Mouse (Mus musculus) erythroblast, adult 5-6 weeks (primary cell): ENCODE measurements around the gene Gm3500. TPM values are rescaled to one million over a fixed set of nuclear protein-coding genes. Genes with fewer than 3 reads are reported as not detected.
"Not testable (repeated sequence)": the region's sequence is repeated elsewhere in the genome, so short reads cannot be mapped to it uniquely, and the experiment has no call there.

Experiments used
- ATAC-seq: replicated peaks from 2 replicates; pipeline ENCODE4 v1.8.0; 2016; ENCODE audit warnings: moderate number of reproducible peaks, mild to moderate bottlenecking, moderate TSS enrichment, inconsistent platforms; ENCODE audit not compliant: poor library complexity, low FRiP score, severe bottlenecking
- total RNA-seq, 2 experiments: library from RNA; stranded (forward) in 1 of 2; stranded (reverse) in 1 of 2; fragments of 150-400 nt in 1 of 2; fragments of 200-764, 138-1000 nt in 1 of 2; gene quantifications; 2 replicates each; pipeline versions ENCODE4 v1.2.3 to v1.2.4; 2015 to 2017; ENCODE audit warnings: low replicate concordance in 2 of 2

Gene Gm3500
- total RNA-seq (2015; ENCODE audit: low replicate concordance), result not detected in 2 replicates
- total RNA-seq (2017; ENCODE audit: low replicate concordance), result not detected in 2 replicates

DNA sequence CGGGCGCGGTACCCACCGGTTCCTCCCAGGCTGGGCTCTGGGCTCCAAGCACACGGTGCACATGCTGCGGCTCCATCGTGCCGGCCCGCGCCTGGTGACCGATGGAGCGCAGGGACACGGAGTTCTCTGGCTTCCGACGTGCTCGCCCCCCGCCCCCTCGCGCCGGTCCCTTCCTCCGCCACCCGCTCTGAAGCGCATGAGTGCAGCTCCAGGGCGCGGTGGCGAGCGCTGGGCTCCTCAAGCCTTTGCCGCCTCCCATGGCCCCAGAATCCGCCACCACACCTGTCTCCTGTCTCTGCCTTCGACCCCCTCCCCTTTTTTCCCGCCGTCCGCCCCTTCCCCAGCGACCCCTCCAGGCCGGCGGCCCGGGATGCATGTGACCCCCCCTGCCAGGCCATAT, at the start of gene Gm3500:
TSS of gene Gm3500 (minus strand) at position 101 of the 400 bp plus-strand sequence.
- ATAC-seq, result not testable (repeated sequence)

DNA sequence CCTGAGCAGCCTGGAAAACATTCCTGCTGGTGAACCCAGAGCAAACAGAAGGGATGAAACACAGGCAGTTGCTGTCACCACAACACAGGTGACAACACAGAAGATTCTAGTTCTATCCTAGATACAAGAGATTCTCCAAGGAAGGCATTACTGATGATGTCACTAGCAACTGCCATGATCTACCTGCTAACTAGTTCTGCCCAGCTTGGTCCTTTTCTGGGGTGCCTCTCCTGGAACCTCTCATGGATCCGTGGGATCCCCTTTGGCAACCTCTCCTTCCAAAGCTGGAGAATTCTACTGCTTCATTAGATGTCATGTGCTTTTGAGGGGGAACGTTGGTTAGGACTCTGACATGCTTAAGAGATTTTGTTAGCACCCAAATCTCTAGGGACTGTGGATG, 54.0 kb downstream of the Gm3500 start, which contains the start of gene Gm3542:
TSS of gene Gm3542 (minus strand) at position 101 of the 400 bp plus-strand sequence.
- ATAC-seq, result not testable (repeated sequence)

Other genes starting within 250 kb of the Gm3500 start
- gene Gm3317, start 224.5 kb downstream of the Gm3500 start, total RNA-seq (2015; ENCODE audit: low replicate concordance), result not detected in 2 replicates
- not detected in 2 replicates for gene Gm3317, start 224.5 kb downstream of the Gm3500 start, total RNA-seq (2017; ENCODE audit: low replicate concordance)
- gene Gm8271, start 203.3 kb downstream of the Gm3500 start, total RNA-seq (2015; ENCODE audit: low replicate concordance), result not detected in 2 replicates
- gene Gm8271, start 203.3 kb downstream of the Gm3500 start, total RNA-seq (2017; ENCODE audit: low replicate concordance), result not detected in 2 replicates
- gene Gm3526, start 128.5 kb downstream of the Gm3500 start, total RNA-seq (2015; ENCODE audit: low replicate concordance), result not detected in 2 replicates
- not detected in 2 replicates for gene Gm3526, start 128.5 kb downstream of the Gm3500 start, total RNA-seq (2017; ENCODE audit: low replicate concordance)
- gene Gm3542, start 54.1 kb downstream of the Gm3500 start, total RNA-seq (2015; ENCODE audit: low replicate concordance), result not detected in 2 replicates
- gene Gm3542, start 54.1 kb downstream of the Gm3500 start, total RNA-seq (2017; ENCODE audit: low replicate concordance), result not detected in 2 replicates
- not detected in 2 replicates for gene Gm3194, start 66.4 kb upstream of the Gm3500 start, total RNA-seq (2015; ENCODE audit: low replicate concordance)
- gene Gm3194, start 66.4 kb upstream of the Gm3500 start, total RNA-seq (2017; ENCODE audit: low replicate concordance), result not detected in 2 replicates
- gene Gm8246, start 88.8 kb upstream of the Gm3500 start, total RNA-seq (2015; ENCODE audit: low replicate concordance), result not detected in 2 replicates
- gene Gm8246, start 88.8 kb upstream of the Gm3500 start, total RNA-seq (2017; ENCODE audit: low replicate concordance), result not detected in 2 replicates
- gene Gm3187, start 95.2 kb upstream of the Gm3500 start, total RNA-seq (2015; ENCODE audit: low replicate concordance), result not detected in 2 replicates
- not detected in 2 replicates for gene Gm3187, start 95.2 kb upstream of the Gm3500 start, total RNA-seq (2017; ENCODE audit: low replicate concordance)
- not detected in 2 replicates for gene Gm3488, start 112.6 kb upstream of the Gm3500 start, total RNA-seq (2015; ENCODE audit: low replicate concordance)
- not detected in 2 replicates for gene Gm3488, start 112.6 kb upstream of the Gm3500 start, total RNA-seq (2017; ENCODE audit: low replicate concordance)
- not detected in 2 replicates for gene Gm3532, start 149.4 kb upstream of the Gm3500 start, total RNA-seq (2015; ENCODE audit: low replicate concordance)
- not detected in 2 replicates for gene Gm3532, start 149.4 kb upstream of the Gm3500 start, total RNA-seq (2017; ENCODE audit: low replicate concordance)
- not detected in 2 replicates for gene Gm8265, start 244.0 kb upstream of the Gm3500 start, total RNA-seq (2015; ENCODE audit: low replicate concordance)
- gene Gm8265, start 244.0 kb upstream of the Gm3500 start, total RNA-seq (2017; ENCODE audit: low replicate concordance), result not detected in 2 replicates